Mouse (Mus musculus): ENCODE data around the gene Srarp. TPM values are rescaled to one million over a fixed set of nuclear protein-coding genes. Genes with fewer than 3 reads are reported as not detected.
A peak's percentile ranks its signal among the peaks of the same experiment; 100 is the strongest.

The Srarp gene
- polyA plus RNA-seq, 1 experiment from 2014 or later: not detected

DNA sequence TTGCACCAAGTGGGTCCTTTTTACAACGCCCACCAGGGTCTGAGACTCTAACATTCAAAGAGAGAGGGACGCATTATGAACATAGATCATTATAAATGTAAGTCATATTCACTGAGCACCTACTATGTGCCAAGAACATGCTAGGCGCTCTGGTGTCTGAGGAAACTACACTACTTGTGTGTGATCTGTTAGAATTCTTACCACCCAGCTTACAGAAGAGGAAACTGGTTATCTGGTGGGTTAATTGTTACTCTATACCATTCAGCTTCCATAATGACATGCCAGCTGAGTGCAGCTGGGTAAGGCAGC, 30.6 kb downstream of the Srarp start:
- H3K27me3 ChIP-seq: 0 out of 2 replicates have a peak, but pooled peaks cover 3% of the 10 kb centered on the region
- peaks cover 16% of the 10 kb centered on the region for H3K4me1 ChIP-seq (replicated peaks)
- no peak overlapping the region for H3K4me3 ChIP-seq
- H3K4me2 ChIP-seq: no peak overlapping the region
- no peak overlapping the region for H3K9ac ChIP-seq
- H3K36me3 ChIP-seq: no peaks in the 10 kb centered on the region
- H3K27ac ChIP-seq: 0 out of 2 replicates have a peak overlapping the region, but pooled peaks have one; percentile 22
- 79% methylated on average over 3 of the region's 3 CpGs for WGBS
- no peak for ATAC-seq (replicated peaks; ENCODE audit: insufficient number of reproducible peaks, insufficient read depth, low FRiP score, low read depth)
- H3K9me3 ChIP-seq (replicated peaks): no peaks in the 10 kb centered on the region

DNA sequence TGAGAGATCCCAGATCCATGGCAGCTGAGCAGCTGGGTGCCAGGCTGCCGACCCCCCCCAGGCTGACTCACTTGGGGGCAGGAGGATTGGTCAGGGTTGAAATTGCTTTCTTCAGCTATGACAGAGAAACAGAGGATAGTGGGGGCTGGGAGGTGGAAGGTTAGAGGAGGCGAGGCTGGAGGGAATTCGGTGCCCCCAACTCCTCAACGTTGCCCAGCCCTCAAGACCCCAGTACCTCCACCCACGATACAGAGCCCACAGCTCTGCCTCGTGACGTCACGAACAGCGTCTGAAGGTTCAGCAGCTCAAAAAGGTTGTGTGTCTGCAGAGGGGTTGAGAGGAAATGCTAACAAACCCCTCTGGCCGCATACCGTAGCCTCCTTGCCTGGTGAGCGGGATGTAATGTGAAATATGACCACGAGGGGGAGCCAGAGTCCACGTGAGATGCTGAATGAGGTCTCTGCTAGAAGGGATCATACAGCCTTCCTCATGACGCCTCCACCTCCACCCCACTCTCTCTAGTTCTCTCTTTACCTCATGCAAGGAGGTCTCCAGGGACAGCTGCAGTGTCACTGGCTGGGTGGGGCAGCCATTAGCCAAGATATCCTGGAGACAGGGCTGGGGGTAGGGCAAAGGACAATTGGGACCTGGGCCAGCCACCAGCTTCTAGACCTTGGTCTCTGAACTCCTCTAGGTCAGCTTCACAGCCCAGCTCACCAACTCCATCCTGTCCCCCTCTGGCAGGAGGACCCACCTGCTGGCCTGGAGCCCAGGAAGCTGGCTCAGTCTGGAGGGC, 31.2 kb downstream of the Srarp start:
- peaks cover 16% of the 10 kb centered on the region for H3K4me1 ChIP-seq (replicated peaks)
- H3K4me3 ChIP-seq: no peak overlapping the region
- H3K36me3 ChIP-seq: no peaks in the 10 kb centered on the region
- 0 out of 2 replicates have a peak, but pooled peaks cover 3% of the 10 kb centered on the region for H3K27me3 ChIP-seq
- peak overlapping the region; percentile 40 for H3K4me2 ChIP-seq
- no peak overlapping the region for H3K9ac ChIP-seq
- ATAC-seq (replicated peaks; ENCODE audit: insufficient number of reproducible peaks, insufficient read depth, low FRiP score, low read depth): peak; percentile 70
- H3K9me3 ChIP-seq (replicated peaks): no peaks in the 10 kb centered on the region
- H3K27ac ChIP-seq: 0 out of 2 replicates have a peak overlapping the region, but pooled peaks have one; percentile 22
- 8% methylated on average over 15 of the region's 15 CpGs for WGBS

GRCm38 (mm10) chr4:141400171-141400570, 35.7 kb downstream of the Srarp start:
- 81% methylated on average over 15 of the region's 15 CpGs for WGBS
- H3K27ac ChIP-seq: no peak overlapping the region
- H3K4me2 ChIP-seq: no peak overlapping the region
- 0 out of 2 replicates have a peak, but pooled peaks cover 3% of the 10 kb centered on the region for H3K27me3 ChIP-seq
- H3K9ac ChIP-seq: no peak overlapping the region
- H3K4me1 ChIP-seq (replicated peaks): no peaks in the 10 kb centered on the region; the same call in none of the 2 replicates
- no peaks in the 10 kb centered on the region for H3K36me3 ChIP-seq
- no peak overlapping the region for H3K4me3 ChIP-seq
- H3K9me3 ChIP-seq (replicated peaks): no peaks in the 10 kb centered on the region
- ATAC-seq (replicated peaks; ENCODE audit: insufficient number of reproducible peaks, insufficient read depth, low FRiP score, low read depth): no peak

GRCm38 (mm10) chr4:141398545-141398944, 37.4 kb downstream of the Srarp start, which contains the start of gene Clcnka:
Gene Clcnka (minus strand): TSS chr4:141398724.
- Histone ChIP-seq H3K4me1 (replicated peaks) (peaks cover 6% of the 10 kb centered on the region), H3K27ac (no peak within 1 kb of the TSS), H3K9me3 (replicated peaks) (no peaks in the 10 kb centered on the region), H3K27me3 (0 out of 2 replicates have a peak, but pooled peaks cover under 1% of the 10 kb centered on the region), H3K4me2 (no peak within 1 kb of the TSS), H3K4me3 (no peak within 1 kb of the TSS), H3K9ac (no peak within 1 kb of the TSS), H3K36me3 (no peaks in the 10 kb centered on the region)
- WGBS: 46% methylated on average over 12 of the region's 12 CpGs
- ATAC-seq (replicated peaks; ENCODE audit: insufficient number of reproducible peaks, insufficient read depth, low FRiP score, low read depth): no peak

DNA sequence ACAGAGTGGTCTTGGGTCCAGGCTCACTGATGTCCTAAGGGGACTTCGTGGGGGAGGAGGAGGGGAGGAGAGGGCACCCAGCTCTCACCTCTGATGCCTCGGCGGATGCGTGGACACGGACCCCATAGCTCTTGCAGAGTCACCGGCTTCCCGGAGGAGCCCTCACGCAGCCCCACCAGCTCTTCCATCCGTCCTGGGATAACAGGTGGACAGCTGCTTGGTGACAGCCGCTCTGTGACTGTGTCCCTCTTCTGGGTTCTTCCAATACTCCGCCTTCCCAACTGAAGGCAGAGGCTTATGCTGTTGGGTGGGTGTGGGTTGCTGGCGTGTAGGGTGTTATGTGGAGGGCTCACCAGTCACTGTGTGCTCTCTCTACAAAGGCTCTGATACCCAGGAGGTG, 38.0 kb downstream of the Srarp start:
- Histone ChIP-seq H3K36me3 (no peaks in the 10 kb centered on the region), H3K4me3 (no peak overlapping the region), H3K27me3 (no peaks in the 10 kb centered on the region), H3K4me1 (replicated peaks) (peaks cover 6% of the 10 kb centered on the region), H3K9me3 (replicated peaks) (no peaks in the 10 kb centered on the region), H3K4me2 (no peak overlapping the region), H3K9ac (no peak overlapping the region), H3K27ac (no peak overlapping the region)
- ATAC-seq (replicated peaks; ENCODE audit: insufficient number of reproducible peaks, insufficient read depth, low FRiP score, low read depth): no peak
- 73% methylated on average over 12 of the region's 12 CpGs for WGBS

DNA sequence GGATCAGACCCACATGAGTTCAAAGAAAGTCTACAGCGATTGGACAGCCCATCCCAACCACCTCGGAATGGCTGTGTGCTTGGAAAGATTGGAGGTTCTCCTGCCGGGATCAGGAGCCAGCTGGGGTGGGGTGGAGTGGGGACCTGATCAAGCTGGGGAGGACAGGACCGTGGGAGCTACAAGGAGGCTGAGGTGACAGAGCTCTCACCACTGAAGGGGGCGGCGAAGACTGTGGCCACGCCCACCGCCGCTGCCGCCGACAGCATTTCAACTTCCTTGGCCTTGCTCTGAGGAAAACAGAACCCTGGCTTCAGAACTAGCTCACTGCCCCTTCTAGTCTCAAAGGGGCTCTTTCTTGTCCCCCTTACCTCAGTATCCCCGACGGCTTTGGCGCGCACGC, 41.2 kb downstream of the Srarp start:
- 0 out of 2 replicates have a peak overlapping the region, but pooled peaks have one; percentile 0 for H3K4me3 ChIP-seq
- H3K9ac ChIP-seq: no peak overlapping the region
- H3K27ac ChIP-seq: no peak overlapping the region
- ATAC-seq (replicated peaks; ENCODE audit: insufficient number of reproducible peaks, insufficient read depth, low FRiP score, low read depth): peak; percentile 34; the same call in 1 of the 2 replicates
- 13% methylated on average over 16 of the region's 16 CpGs for WGBS
- peaks cover 6% of the 10 kb centered on the region; the same call in 1 of the 2 replicates for H3K27me3 ChIP-seq
- H3K4me1 ChIP-seq (replicated peaks): peaks cover 6% of the 10 kb centered on the region
- no peaks in the 10 kb centered on the region for H3K9me3 ChIP-seq (replicated peaks)
- no peaks in the 10 kb centered on the region for H3K36me3 ChIP-seq
- H3K4me2 ChIP-seq: peak overlapping the region; percentile 31

DNA sequence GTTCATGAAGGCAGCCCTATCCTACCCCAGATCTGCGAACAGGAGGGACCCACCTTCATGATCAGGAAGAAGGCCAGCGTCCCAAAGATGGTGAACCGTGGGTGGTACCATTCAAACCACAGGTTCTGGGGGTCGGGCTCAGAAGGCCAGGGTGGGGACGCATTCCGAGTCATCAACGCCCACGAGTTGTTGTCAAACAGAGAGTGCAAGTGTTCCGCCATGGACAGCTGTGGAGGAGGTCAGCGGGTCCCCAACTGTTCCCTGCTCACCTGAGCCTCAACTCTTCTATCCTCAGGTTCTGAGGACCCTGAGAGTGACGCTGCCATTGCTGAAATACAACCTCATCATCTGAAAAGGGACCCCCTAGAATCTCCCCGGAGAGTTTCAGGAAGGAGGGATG, 44.6 kb downstream of the Srarp start:
- no peak overlapping the region for H3K9ac ChIP-seq
- H3K4me1 ChIP-seq (replicated peaks): peaks cover 7% of the 10 kb centered on the region; the same call in 1 of the 2 replicates
- H3K9me3 ChIP-seq (replicated peaks): no peaks in the 10 kb centered on the region
- no peak overlapping the region for H3K4me3 ChIP-seq
- H3K4me2 ChIP-seq: no peak overlapping the region
- 70% methylated on average over 12 of the region's 12 CpGs for WGBS
- H3K36me3 ChIP-seq: no peaks in the 10 kb centered on the region
- no peak for ATAC-seq (replicated peaks; ENCODE audit: insufficient number of reproducible peaks, insufficient read depth, low FRiP score, low read depth)
- H3K27ac ChIP-seq: no peak overlapping the region
- peaks cover 6% of the 10 kb centered on the region; the same call in 1 of the 2 replicates for H3K27me3 ChIP-seq

DNA sequence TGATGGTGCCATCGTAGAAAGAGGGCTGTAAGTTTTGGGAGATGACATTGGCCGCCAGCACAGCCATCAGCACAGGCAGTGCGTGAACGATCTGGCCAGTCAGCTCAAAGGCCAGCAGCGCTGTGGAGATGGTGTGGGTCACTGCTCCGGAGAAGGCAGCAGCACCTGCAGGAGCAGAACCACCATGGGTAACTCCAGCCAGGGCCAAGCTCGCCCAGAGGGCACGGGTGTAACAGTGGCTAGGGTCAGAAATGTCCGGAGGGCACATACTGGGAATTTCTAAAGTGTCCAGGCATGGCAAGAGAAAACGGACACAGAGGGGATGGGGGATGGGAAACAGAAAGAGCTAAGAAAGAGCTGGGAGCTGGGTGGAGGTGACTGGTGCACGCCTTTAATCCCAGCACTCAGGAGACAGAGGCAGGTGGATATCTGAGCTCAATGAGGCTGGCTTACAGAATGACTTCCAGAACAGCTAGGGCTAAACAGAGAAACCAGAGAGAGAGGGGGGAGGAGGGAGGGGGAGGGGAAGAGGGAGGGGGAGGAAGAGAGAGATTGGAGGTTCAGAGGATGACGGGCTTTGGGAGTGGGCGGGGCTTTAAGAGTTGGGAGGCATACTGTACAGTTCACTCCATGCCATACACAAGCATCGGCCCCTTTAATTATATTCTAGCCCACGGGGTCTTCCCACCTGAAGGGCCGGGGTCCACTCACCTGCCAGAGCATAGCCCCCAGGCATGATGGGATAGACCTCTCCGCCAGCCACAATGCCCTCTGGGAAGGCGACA, 46.3 kb downstream of the Srarp start:
- Histone ChIP-seq H3K27ac (no peak overlapping the region), H3K4me3 (no peak overlapping the region), H3K9me3 (replicated peaks) (no peaks in the 10 kb centered on the region), H3K4me2 (no peak overlapping the region), H3K9ac (no peak overlapping the region), H3K36me3 (no peaks in the 10 kb centered on the region), H3K4me1 (replicated peaks) (peaks cover 4% of the 10 kb centered on the region; the same call in 1 of the 2 replicates), H3K27me3 (peaks cover 8% of the 10 kb centered on the region)
- ATAC-seq (replicated peaks; ENCODE audit: insufficient number of reproducible peaks, insufficient read depth, low FRiP score, low read depth): no peak
- 64% methylated on average over 18 of the region's 18 CpGs for WGBS

- no peak for ATAC-seq (replicated peaks; ENCODE audit: insufficient number of reproducible peaks, insufficient read depth, low FRiP score, low read depth)
- H3K4me2 ChIP-seq: no peak overlapping the region
- no peaks in the 10 kb centered on the region for H3K36me3 ChIP-seq
- H3K27me3 ChIP-seq: peaks cover 25% of the 10 kb centered on the region
- H3K4me1 ChIP-seq (replicated peaks): 0 out of 2 replicates have a peak, but pooled peaks cover 2% of the 10 kb centered on the region
- no peak overlapping the region for H3K4me3 ChIP-seq
- H3K27ac ChIP-seq: no peak overlapping the region
- H3K9ac ChIP-seq: no peak overlapping the region
- no peaks in the 10 kb centered on the region for H3K9me3 ChIP-seq (replicated peaks)
- WGBS: 52% methylated on average over 5 of the region's 5 CpGs
Measured at GRCm38 (mm10) chr4:141387933-141388332, 48.0 kb downstream of the Srarp start.

DNA sequence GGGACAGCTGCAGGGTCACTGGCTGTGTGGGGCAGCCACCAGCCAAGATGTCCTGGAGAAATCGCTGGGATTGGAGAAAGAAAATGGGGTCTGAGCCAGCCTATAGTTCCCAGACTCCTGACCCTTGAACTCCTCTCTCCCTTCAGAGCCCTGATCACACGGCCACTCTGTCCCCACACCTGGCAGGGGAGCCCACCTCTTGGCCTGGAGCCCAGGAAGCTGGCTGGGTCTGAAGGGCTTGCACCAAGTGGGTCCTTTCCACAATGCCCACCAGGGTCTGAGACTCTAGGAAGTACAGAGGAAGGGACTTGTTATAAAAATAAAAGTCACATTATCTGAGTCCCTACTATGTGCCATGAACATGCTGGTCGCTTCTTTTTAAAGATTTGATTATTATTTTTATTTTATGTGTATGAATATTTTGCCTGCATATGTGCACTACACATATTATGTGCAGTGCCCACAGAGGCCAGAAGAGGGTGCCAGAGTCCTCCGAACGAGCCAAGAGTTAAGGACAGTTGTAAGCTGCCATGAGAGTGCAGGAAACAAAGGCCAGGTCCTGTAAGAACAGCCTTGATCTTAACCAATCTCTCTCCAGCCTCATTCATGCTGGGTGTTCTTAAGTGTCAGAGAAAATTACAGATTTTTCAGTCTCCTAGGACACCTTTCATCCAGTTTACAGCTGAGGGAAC, 48.7 kb downstream of the Srarp start:
- Histone ChIP-seq H3K4me2 (no peak overlapping the region), H3K9ac (no peak overlapping the region), H3K4me3 (no peak overlapping the region), H3K27me3 (peaks cover 31% of the 10 kb centered on the region), H3K9me3 (replicated peaks) (no peaks in the 10 kb centered on the region), H3K36me3 (no peaks in the 10 kb centered on the region), H3K4me1 (replicated peaks) (peaks cover 8% of the 10 kb centered on the region), H3K27ac (no peak overlapping the region)
- WGBS: 17% methylated on average over 5 of the region's 5 CpGs
- ATAC-seq (replicated peaks; ENCODE audit: insufficient number of reproducible peaks, insufficient read depth, low FRiP score, low read depth): no peak

GRCm38 (mm10) chr4:141386150-141386549, 49.8 kb downstream of the Srarp start:
- H3K27ac ChIP-seq: no peak overlapping the region
- ATAC-seq (replicated peaks; ENCODE audit: insufficient number of reproducible peaks, insufficient read depth, low FRiP score, low read depth): no peak
- peaks cover 11% of the 10 kb centered on the region for H3K4me1 ChIP-seq (replicated peaks)
- H3K4me3 ChIP-seq: no peak overlapping the region
- no peaks in the 10 kb centered on the region for H3K36me3 ChIP-seq
- H3K9ac ChIP-seq: no peak overlapping the region
- 66% methylated on average over 7 of the region's 7 CpGs for WGBS
- no peak overlapping the region for H3K4me2 ChIP-seq
- no peaks in the 10 kb centered on the region for H3K9me3 ChIP-seq (replicated peaks)
- H3K27me3 ChIP-seq: peaks cover 40% of the 10 kb centered on the region

Data from heart, embryonic 15.5 days (tissue).